Mouse (Mus musculus) heart, postnatal 0 days (tissue): ENCODE measurements around the gene Nxf1. TPM values are rescaled to one million over a fixed set of nuclear protein-coding genes. Genes with fewer than 3 reads are reported as not detected.

Source experiments
- ATAC-seq: fragments of 200-750 bp; cut with Nextera tagmentation; 2 replicates; pipeline ENCODE4 v1.8.0; 2017; ENCODE audit warnings: low read depth, moderate number of reproducible peaks, moderate library complexity; ENCODE audit not compliant: insufficient read depth
- DNase-seq: peaks from one replicate; pipeline ENCODE4 v3.0.0-alpha.2; 2016; ENCODE audit warnings: low spot score
- H3K27ac ChIP-seq: fragments of 300-500 bp; sonication (generic); 2 replicates; pipeline ENCODE4 v1.5.1; 2014; ENCODE audit warnings: low read depth, mild to moderate bottlenecking
- H3K27me3 ChIP-seq: fragments of 300-500 bp; sonication (generic); 2 replicates; pipeline ENCODE4 v1.6.1; 2014; ENCODE audit warnings: low read length, mixed read lengths; ENCODE audit not compliant: control insufficient read depth, insufficient read depth
- H3K36me3 ChIP-seq: fragments of 300-500 bp; sonication (generic); replicated peaks from 2 replicates; pipeline ENCODE4 v1.6.1; 2014; ENCODE audit warnings: low read length, mixed read lengths; ENCODE audit not compliant: control insufficient read depth, insufficient read depth
- H3K4me1 ChIP-seq: fragments of 300-500 bp; sonication (generic); 2 replicates; pipeline ENCODE4 v1.6.1; 2014; ENCODE audit warnings: antibody characterized with exemption; ENCODE audit not compliant: control insufficient read depth, insufficient read depth
- H3K4me2 ChIP-seq: fragments of 300-500 bp; sonication (generic); 2 replicates; pipeline ENCODE4 v1.6.1; 2014; ENCODE audit warnings: low read depth, mild to moderate bottlenecking, low read length, moderate library complexity
- H3K4me3 ChIP-seq: fragments of 300-500 bp; sonication (generic); 2 replicates; pipeline ENCODE4 v1.5.1; 2014; ENCODE audit warnings: low read depth, low read length
- H3K9ac ChIP-seq: fragments of 300-500 bp; sonication (generic); replicated peaks from 2 replicates; pipeline ENCODE4 v1.6.1; 2014; ENCODE audit warnings: low read depth, low read length, mixed read lengths
- H3K9me3 ChIP-seq: fragments of 300-500 bp; sonication (generic); replicated peaks from 2 replicates; pipeline ENCODE4 v1.6.1; 2016; ENCODE audit warnings: low read length; ENCODE audit not compliant: control insufficient read depth
- CTCF ChIP-seq: IDR thresholded peaks from 2 replicates; pipeline ENCODE4 v1.5.1; 2016; ENCODE audit warnings: antibody characterized with exemption, control low read depth, low read depth
- EP300 ChIP-seq: IDR thresholded peaks from 2 replicates; pipeline ENCODE4 v1.6.1; 2016; ENCODE audit warnings: antibody characterized with exemption, low read depth
- WGBS: fragments of 180-500 bp; shearing (Covaris S2); extraction: QIAGEN DNeasy Blood & Tissue Kit; methylation state at CpG from one replicate; pipeline ENCODE4 v1.1.7; 2014; 5-methylcytosine and 5-hydroxymethylcytosine counted together
- polyA plus RNA-seq: library from polyadenylated mRNA; unstranded; fragments of >200 nt; fragmentation: Nextera tagmentation; extraction: Ambion mirVana; gene quantifications from 2 replicates; pipeline ENCODE4 v1.2.1, GENCODE M21; 2015
- total RNA-seq: library from RNA; depleted of rRNA; stranded (reverse); fragments of >200 nt; gene quantifications from 2 replicates; pipeline ENCODE4 v1.2.3, GENCODE M21; 2014; ENCODE audit warnings: low replicate concordance

Gene Nxf1
- total and polyA plus RNA-seq, 2 experiments from 2014 or later, result 42.3 to 54.8 TPM

DNA sequence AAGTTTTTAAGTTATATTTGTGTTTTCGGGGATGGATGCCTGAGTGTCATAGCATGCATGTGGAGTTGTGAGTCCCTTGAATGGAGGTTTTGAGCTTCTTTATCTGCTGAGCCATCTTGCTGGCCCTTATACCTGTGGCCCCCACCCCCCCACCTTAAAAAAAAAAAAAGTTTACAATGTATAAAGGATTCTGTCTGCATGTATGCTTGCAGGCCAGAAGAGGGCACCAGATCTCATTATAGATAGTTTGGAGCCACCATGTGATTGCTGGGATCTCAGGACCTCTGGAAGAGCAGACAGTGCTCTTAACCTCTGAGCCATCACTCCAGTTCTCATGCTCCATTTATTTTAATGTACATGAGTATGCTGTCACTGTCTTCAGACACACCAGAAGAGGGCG, 9.5 kb upstream of the Nxf1 start:
- no peak for DNase-seq
- Histone ChIP-seq H3K9me3 (no peaks in the 10 kb centered on the region), H3K27ac (no peak overlapping the region), H3K4me1 (peaks cover 10% of the 10 kb centered on the region), H3K9ac (no peak overlapping the region), H3K4me2 (no peak overlapping the region), H3K27me3 (no peaks in the 10 kb centered on the region), H3K4me3 (no peak overlapping the region), H3K36me3 (peaks cover 93% of the 10 kb centered on the region)
- ATAC-seq, result no peak
- TF ChIP-seq EP300 (no peak), CTCF (peak; percentile 43)
- 68% methylated on average over 2 of the region's 2 CpGs for WGBS

DNA sequence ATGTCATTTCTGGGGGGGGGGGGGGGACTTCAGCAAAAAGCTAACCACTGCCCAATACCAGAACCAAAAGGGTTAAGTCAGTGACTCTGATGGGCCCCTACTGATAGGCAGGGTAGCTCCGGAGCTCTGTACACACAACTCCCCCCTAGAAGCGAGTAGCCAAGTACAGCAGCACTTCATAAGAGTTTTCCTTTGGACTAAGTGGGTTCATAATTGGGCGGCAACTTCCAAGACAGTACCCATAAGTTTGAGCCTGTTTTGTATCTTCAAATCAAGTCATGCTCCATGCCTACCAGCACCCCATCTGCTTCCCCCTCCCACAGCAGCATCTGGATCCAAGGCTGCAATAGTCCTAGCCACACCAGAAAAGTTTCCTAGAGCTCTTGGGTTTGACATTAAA, 1.2 kb upstream of the Nxf1 start:
- peak overlapping the region; percentile 22; the same call in 1 of the 2 replicates for H3K27ac ChIP-seq
- peak overlapping the region; percentile 65; the same call in 1 of the 2 replicates for H3K4me2 ChIP-seq
- DNase-seq (no peak), ATAC-seq (no peak)
- TF ChIP-seq EP300 (no peak), CTCF (no peak)
- H3K36me3 ChIP-seq, result peaks cover 39% of the 10 kb centered on the region
- H3K9ac ChIP-seq, result no peak overlapping the region
- WGBS, result 57% methylated on average over 3 of the region's 3 CpGs
- no peaks in the 10 kb centered on the region for H3K27me3 ChIP-seq
- no peaks in the 10 kb centered on the region for H3K9me3 ChIP-seq
- H3K4me3 ChIP-seq, result no peak overlapping the region
- H3K4me1 ChIP-seq, result peaks cover 22% of the 10 kb centered on the region; the same call in 1 of the 2 replicates

GRCm38 (mm10) chr19:8757471-8757998, 662 bp downstream of the Nxf1 start:
- WGBS, result 3% methylated on average over 14 of the region's 14 CpGs
- TF ChIP-seq EP300, result no peak
- TF ChIP-seq CTCF, result no peak
- H3K36me3 ChIP-seq, result peaks cover 28% of the 10 kb centered on the region
- peak overlapping the region; percentile 72 for H3K4me2 ChIP-seq
- H3K27ac ChIP-seq, result peak overlapping the region; percentile 86
- no peak for ATAC-seq
- no peaks in the 10 kb centered on the region for H3K9me3 ChIP-seq
- H3K27me3 ChIP-seq, result no peaks in the 10 kb centered on the region
- H3K4me3 ChIP-seq, result peak overlapping the region; percentile 83
- no peak for DNase-seq
- H3K4me1 ChIP-seq, result peaks cover 22% of the 10 kb centered on the region; the same call in 1 of the 2 replicates
- H3K9ac ChIP-seq, result peak overlapping the region; percentile 84

GRCm38 (mm10) chr19:8758899-8759298, 2.0 kb downstream of the Nxf1 start:
- no peak overlapping the region for H3K4me3 ChIP-seq
- no peak overlapping the region for H3K9ac ChIP-seq
- no peaks in the 10 kb centered on the region for H3K9me3 ChIP-seq
- H3K27ac ChIP-seq, result no peak overlapping the region
- H3K36me3 ChIP-seq, result peaks cover 32% of the 10 kb centered on the region
- TF ChIP-seq EP300 (no peak), CTCF (no peak)
- WGBS, result 68% methylated on average over 2 of the region's 2 CpGs
- DNase-seq (no peak), ATAC-seq (no peak)
- no peak overlapping the region for H3K4me2 ChIP-seq
- no peaks in the 10 kb centered on the region for H3K27me3 ChIP-seq
- peaks cover 22% of the 10 kb centered on the region; the same call in 1 of the 2 replicates for H3K4me1 ChIP-seq

DNA sequence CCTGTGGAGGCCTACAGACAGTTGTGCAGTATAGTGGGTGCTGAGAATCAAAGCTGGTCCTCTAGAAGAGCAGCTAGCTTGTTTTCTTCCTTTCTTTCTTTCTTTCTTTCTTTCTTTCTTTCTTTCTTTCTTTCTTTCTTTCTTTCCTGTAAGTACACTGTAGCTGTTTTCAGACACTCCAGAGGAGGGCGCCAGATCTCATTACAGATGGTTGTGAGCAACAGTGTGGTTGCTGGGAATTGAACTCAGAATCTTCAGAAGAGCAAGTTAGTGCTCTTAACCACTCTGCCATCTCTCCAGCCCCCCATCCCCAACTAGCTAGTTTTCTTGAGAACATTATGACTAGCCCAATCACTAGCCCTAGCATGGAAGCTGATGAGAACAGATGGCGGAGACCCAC, 3.9 kb downstream of the Nxf1 start:
- no peak for DNase-seq
- TF ChIP-seq EP300 (no peak), CTCF (peak; percentile 18; the same call in 1 of the 2 replicates)
- 91% methylated on average over 2 of the region's 2 CpGs for WGBS
- peaks cover 39% of the 10 kb centered on the region for H3K36me3 ChIP-seq
- no peak overlapping the region for H3K27ac ChIP-seq
- H3K9ac ChIP-seq, result no peak overlapping the region
- no peak overlapping the region for H3K4me2 ChIP-seq
- ATAC-seq, result no peak
- H3K9me3 ChIP-seq, result no peaks in the 10 kb centered on the region; the same call in 1 of the 2 replicates
- no peak overlapping the region for H3K4me3 ChIP-seq
- peaks cover 21% of the 10 kb centered on the region; the same call in 1 of the 2 replicates for H3K4me1 ChIP-seq
- no peaks in the 10 kb centered on the region for H3K27me3 ChIP-seq

GRCm38 (mm10) chr19:8763276-8763675, 6.4 kb downstream of the Nxf1 start:
- no peak overlapping the region for H3K27ac ChIP-seq
- no peaks in the 10 kb centered on the region; the same call in 1 of the 2 replicates for H3K9me3 ChIP-seq
- no peaks in the 10 kb centered on the region for H3K27me3 ChIP-seq
- 60% methylated on average over 4 of the region's 4 CpGs for WGBS
- no peak overlapping the region for H3K9ac ChIP-seq
- no peak overlapping the region for H3K4me3 ChIP-seq
- H3K4me1 ChIP-seq, result 0 out of 2 replicates have a peak, but pooled peaks cover 6% of the 10 kb centered on the region
- H3K4me2 ChIP-seq, result no peak overlapping the region
- TF ChIP-seq EP300 (no peak), CTCF (no peak)
- DNase-seq, result no peak
- no peak for ATAC-seq
- H3K36me3 ChIP-seq, result peaks cover 63% of the 10 kb centered on the region
